Mouse (Mus musculus) kidney, postnatal 0 days (tissue): ENCODE results near the gene Tbx4. TPM values are rescaled to one million over a fixed set of nuclear protein-coding genes. Genes with fewer than 3 reads are reported as not detected.

Experiments used
- ATAC-seq: fragments of 200-750 bp; cut with Nextera tagmentation; replicated peaks from 2 replicates; pipeline ENCODE4 v1.8.0; 2017; ENCODE audit warnings: low read depth, moderate number of reproducible peaks, moderate TSS enrichment, moderate library complexity; ENCODE audit not compliant: low FRiP score
- DNase-seq: peaks from one replicate; pipeline ENCODE4 v3.0.0-alpha.2; 2016; ENCODE audit warnings: low spot score
- H3K27ac ChIP-seq: fragments of 300-500 bp; sonication (generic); 2 replicates; pipeline ENCODE4 v1.5.1; 2014; ENCODE audit warnings: mild to moderate bottlenecking
- H3K27me3 ChIP-seq: fragments of 300-500 bp; sonication (generic); 2 replicates; pipeline ENCODE4 v1.6.1; 2014; ENCODE audit warnings: low read length, mixed read lengths; ENCODE audit not compliant: insufficient read depth
- H3K36me3 ChIP-seq: fragments of 300-500 bp; sonication (generic); 2 replicates; pipeline ENCODE4 v1.6.1; 2014; ENCODE audit warnings: low read length, mixed read lengths; ENCODE audit not compliant: insufficient read depth
- H3K4me1 ChIP-seq: fragments of 300-500 bp; sonication (generic); replicated peaks from 2 replicates; pipeline ENCODE4 v1.6.1; 2014; ENCODE audit warnings: antibody characterized with exemption, low read length, mixed read lengths; ENCODE audit not compliant: insufficient read depth
- H3K4me2 ChIP-seq: fragments of 300-500 bp; sonication (generic); 2 replicates; pipeline ENCODE4 v1.6.1; 2014; ENCODE audit warnings: mild to moderate bottlenecking, low read length, moderate library complexity, mixed read lengths
- H3K4me3 ChIP-seq: fragments of 300-500 bp; sonication (generic); replicated peaks from 2 replicates; pipeline ENCODE4 v1.5.1; 2014; ENCODE audit warnings: low read depth, low read length
- H3K9ac ChIP-seq: fragments of 300-500 bp; sonication (generic); 2 replicates; pipeline ENCODE4 v1.6.1; 2014; ENCODE audit warnings: low read depth, low read length
- H3K9me3 ChIP-seq: fragments of 300-500 bp; sonication (generic); replicated peaks from 2 replicates; pipeline ENCODE4 v1.6.1; 2016; ENCODE audit warnings: low read length, inconsistent platforms, mixed read lengths
- CTCF ChIP-seq: IDR thresholded peaks from 2 replicates; pipeline ENCODE4 v1.5.1; 2016; ENCODE audit warnings: antibody characterized with exemption, low read depth, mild to moderate bottlenecking, moderate library complexity
- WGBS: fragments of 180-500 bp; shearing (Covaris S2); extraction: QIAGEN DNeasy Blood & Tissue Kit; methylation state at CpG from one replicate; pipeline ENCODE4 v1.1.7; 2014; 5-methylcytosine and 5-hydroxymethylcytosine counted together
- polyA plus RNA-seq: library from polyadenylated mRNA; unstranded; fragments of >200 nt; fragmentation: Nextera tagmentation; extraction: Ambion mirVana; gene quantifications from 2 replicates; pipeline ENCODE4 v1.2.1, GENCODE M21; 2015

The Tbx4 gene
- polyA plus RNA-seq, 1 experiment from 2014 or later, result 0.07 TPM

DNA sequence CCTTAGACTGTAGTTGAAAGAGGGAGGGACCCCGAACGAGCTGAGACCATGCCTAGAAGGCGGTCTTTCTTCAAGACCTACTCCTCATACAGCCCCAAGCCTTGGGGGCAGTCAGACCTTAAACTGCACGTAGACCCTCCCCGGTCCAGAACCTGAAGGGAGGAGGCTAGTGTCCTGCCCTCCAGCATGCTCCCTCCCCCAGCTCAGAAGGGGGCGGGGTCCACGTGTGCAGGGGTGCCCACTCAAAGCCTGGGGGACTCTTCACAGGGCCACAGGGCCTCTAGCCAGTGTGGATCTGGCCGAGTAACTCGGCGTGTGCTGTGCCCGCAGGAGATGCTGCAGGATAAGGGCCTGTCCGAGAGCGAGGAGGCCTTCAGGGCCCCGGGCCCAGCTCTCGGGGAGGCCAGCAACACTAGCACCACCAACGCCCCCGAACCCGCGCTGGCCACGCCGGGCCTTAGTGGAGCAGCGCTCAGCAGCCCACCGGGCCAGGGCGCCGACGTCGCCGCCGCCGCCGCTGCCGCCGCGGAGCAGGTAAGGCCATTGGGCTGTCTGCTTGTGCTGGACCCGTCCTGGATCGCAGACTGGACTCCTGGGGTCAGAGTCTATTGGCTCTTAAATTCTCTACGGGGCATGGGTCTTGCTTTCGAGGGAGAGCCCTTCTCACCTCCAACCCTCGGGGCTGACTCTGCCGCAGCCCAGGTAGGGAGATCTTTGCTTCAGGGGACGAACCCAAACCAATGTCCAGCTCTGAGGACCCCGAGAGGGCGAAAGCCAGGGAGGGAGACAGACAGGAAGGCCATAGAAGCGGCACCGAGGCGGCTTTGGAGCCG, 3.7 kb downstream of the Tbx4 start:
- DNase-seq (no peak), ATAC-seq (no peak)
- Histone ChIP-seq H3K36me3 (no peaks in the 10 kb centered on the region), H3K4me1 (0 out of 2 replicates have a peak, but pooled peaks cover 4% of the 10 kb centered on the region), H3K4me3 (no peak overlapping the region), H3K27ac (no peak overlapping the region), H3K9me3 (no peaks in the 10 kb centered on the region), H3K27me3 (peaks cover 90% of the 10 kb centered on the region), H3K9ac (no peak overlapping the region), H3K4me2 (no peak overlapping the region)
- TF ChIP-seq CTCF, result no peak
- WGBS, result 9% methylated on average over 42 of the region's 47 CpGs

DNA sequence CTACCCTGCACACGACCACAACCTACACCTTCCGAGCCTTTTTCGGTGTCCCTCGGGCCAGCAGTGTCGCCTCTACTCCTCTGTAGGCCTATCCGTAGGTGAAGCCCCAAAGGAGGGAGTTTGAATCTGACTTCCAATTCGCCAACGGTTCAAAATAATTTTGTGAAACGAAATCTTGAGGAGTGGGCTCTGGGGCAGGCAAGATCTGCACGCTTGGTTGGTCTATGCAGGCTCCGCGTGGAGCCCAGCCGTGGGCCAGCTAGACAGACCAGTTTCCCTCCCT, 4.3 kb downstream of the Tbx4 start:
- ATAC-seq, result no peak
- no peak overlapping the region for H3K4me2 ChIP-seq

DNA sequence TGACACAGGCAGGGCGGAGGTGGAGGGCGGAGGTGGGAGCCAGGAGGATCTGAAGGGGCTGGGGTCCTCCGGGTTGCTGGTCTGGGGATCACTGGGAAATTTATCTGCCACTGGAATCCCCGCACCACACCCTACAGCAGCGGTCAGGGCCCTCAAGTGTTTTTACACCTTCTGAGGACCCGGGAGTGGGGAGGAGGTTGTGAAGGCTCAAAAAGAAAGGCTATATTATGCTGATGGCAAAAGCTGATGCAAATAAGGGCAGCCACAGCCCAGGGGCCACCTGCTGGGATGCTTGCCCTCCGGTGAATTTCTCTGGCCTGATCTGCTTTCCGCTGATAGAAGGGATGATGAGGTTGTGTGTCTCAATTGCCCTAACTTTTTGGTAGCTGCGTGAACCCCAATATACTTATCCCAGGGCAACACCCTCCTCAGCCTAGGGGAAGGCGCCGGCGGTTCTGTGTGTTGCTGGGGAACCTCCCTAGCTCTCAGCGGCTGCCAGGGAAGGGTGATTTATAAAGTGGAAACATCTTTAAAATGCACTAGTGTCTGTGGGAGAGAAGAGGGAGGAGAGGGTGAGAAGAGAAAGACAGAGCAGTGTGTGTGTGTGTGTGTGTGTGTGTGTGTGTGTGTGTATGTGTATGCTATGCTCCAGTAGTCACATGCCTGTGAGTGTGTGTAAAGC, 4.9 kb downstream of the Tbx4 start:
- ATAC-seq (no peak), DNase-seq (no peak)
- H3K36me3 ChIP-seq, result no peaks in the 10 kb centered on the region
- no peak overlapping the region for H3K27ac ChIP-seq
- no peak overlapping the region for H3K4me3 ChIP-seq
- H3K4me2 ChIP-seq, result no peak overlapping the region
- 3% methylated on average over 13 of the region's 13 CpGs for WGBS
- H3K27me3 ChIP-seq, result peaks cover 86% of the 10 kb centered on the region
- TF ChIP-seq CTCF, result no peak
- no peak overlapping the region for H3K9ac ChIP-seq
- 0 out of 2 replicates have a peak, but pooled peaks cover 4% of the 10 kb centered on the region for H3K4me1 ChIP-seq
- no peaks in the 10 kb centered on the region for H3K9me3 ChIP-seq

More for the DNA sequence above, 4.3 kb downstream of the Tbx4 start:
- H3K27ac ChIP-seq, result no peak overlapping the region
- no peaks in the 10 kb centered on the region for H3K9me3 ChIP-seq
- peak; percentile 9 for DNase-seq
- no peak overlapping the region for H3K9ac ChIP-seq
- H3K4me3 ChIP-seq, result no peak overlapping the region
- H3K36me3 ChIP-seq, result no peaks in the 10 kb centered on the region
- peaks cover 86% of the 10 kb centered on the region for H3K27me3 ChIP-seq
- H3K4me1 ChIP-seq, result 0 out of 2 replicates have a peak, but pooled peaks cover 4% of the 10 kb centered on the region
- WGBS, result 3% methylated on average over 13 of the region's 13 CpGs
- no peak for TF ChIP-seq CTCF

DNA sequence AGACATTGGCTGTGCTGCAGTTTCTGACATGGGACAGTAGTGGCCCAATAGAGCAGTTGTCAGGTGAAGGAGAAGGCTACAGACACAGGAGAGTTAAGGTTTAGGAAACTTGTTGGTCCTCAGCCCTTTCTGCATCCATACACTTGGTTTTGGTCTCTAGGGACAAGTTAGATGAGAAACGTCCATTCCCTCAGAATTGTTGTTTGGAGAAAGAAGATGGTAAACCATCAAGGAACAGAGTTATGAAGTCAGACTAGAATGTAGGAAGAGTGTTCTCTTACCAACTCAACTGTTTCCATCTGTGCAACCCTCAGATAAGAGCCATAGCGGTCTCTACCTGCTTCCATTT, 5.4 kb downstream of the Tbx4 start:
- DNase-seq (no peak), ATAC-seq (no peak)
- Histone ChIP-seq H3K4me1 (0 out of 2 replicates have a peak, but pooled peaks cover 4% of the 10 kb centered on the region), H3K36me3 (no peaks in the 10 kb centered on the region), H3K27me3 (peaks cover 84% of the 10 kb centered on the region), H3K4me2 (no peak overlapping the region), H3K4me3 (no peak overlapping the region), H3K9ac (no peak overlapping the region), H3K27ac (no peak overlapping the region), H3K9me3 (no peaks in the 10 kb centered on the region)
- WGBS, result 14% methylated on average over 2 of the region's 2 CpGs
- no peak for TF ChIP-seq CTCF

DNA sequence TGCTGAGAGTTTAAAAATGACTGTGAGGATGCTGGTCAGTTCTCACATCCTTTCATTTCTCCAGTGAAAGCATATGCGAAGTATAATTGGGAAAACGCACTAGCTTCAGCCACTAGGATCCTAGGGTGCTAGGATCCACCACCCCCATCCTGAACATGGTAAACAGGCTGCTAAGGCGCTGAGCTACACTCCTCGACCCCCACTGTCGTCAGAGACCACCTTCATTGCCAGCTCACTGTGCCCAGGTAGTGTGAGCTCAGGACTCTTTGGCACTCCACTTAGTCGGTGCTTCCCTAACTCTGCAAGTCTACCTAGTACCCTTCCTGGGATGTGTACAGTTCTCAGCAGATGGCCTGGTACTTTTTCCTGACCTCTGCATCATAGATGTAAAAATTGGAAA, 6.5 kb downstream of the Tbx4 start:
- no peak overlapping the region for H3K4me2 ChIP-seq
- WGBS, result 3% methylated on average over 6 of the region's 6 CpGs
- ATAC-seq (no peak), DNase-seq (no peak)
- no peak overlapping the region for H3K9ac ChIP-seq
- no peak for TF ChIP-seq CTCF
- no peaks in the 10 kb centered on the region for H3K36me3 ChIP-seq
- H3K27ac ChIP-seq, result no peak overlapping the region
- 0 out of 2 replicates have a peak, but pooled peaks cover 4% of the 10 kb centered on the region for H3K4me1 ChIP-seq
- H3K4me3 ChIP-seq, result no peak overlapping the region
- peaks cover 84% of the 10 kb centered on the region for H3K27me3 ChIP-seq
- no peaks in the 10 kb centered on the region for H3K9me3 ChIP-seq

DNA sequence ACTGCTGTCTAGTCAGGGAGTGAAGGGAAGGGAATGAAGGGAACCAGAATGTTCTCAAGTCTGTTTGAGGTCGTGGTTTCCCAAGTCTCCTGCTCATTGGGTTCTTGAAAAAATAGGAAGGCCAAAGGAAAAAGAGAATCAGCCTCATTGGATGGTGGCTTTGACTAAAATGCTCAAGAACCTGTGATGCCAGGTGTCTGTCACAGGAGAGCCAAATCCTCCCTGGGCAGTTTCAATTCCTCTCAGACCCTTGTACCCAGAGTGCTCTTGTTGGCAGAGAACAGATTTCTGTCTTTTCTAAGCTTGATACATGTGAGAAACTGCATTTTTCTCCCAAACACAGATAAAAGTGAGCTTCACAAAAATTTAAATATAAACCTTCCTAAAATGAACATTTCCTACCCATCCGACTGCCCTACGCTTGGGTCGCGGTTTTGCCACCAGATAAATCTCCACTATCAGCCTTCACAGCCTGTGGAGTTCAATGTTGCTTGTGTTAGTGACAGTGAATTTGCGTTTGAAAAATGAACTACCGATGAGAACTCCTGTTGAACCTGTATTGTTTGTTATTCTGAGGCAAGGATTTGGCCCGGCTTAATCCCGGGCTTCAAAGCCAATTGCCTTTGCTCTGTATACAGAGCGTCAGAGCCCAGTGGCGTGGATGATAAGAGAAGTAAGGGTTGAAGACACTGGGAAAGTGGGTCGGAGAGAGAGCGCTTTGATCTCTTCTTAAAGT, 7.3 kb downstream of the Tbx4 start:
- ATAC-seq (no peak), DNase-seq (no peak)
- TF ChIP-seq CTCF, result no peak
- Histone ChIP-seq H3K4me3 (no peak overlapping the region), H3K27me3 (peaks cover 87% of the 10 kb centered on the region), H3K4me2 (no peak overlapping the region), H3K9ac (no peak overlapping the region), H3K27ac (no peak overlapping the region), H3K9me3 (no peaks in the 10 kb centered on the region), H3K36me3 (no peaks in the 10 kb centered on the region), H3K4me1 (no peaks in the 10 kb centered on the region)
- WGBS, result 10% methylated on average over 13 of the region's 13 CpGs
